Mouse (Mus musculus) R1 (cell line): ENCODE data around the gene Ddrgk1.
"Not testable (repeated sequence)": the region's sequence is repeated elsewhere in the genome, so short reads cannot be mapped to it uniquely, and the experiment has no call there.

Source experiments
- DNase-seq: peaks from one replicate; pipeline ENCODE4 v3.0.0-alpha.2; 2018; ENCODE audit warnings: low read depth, low spot score

The Ddrgk1 gene

DNA sequence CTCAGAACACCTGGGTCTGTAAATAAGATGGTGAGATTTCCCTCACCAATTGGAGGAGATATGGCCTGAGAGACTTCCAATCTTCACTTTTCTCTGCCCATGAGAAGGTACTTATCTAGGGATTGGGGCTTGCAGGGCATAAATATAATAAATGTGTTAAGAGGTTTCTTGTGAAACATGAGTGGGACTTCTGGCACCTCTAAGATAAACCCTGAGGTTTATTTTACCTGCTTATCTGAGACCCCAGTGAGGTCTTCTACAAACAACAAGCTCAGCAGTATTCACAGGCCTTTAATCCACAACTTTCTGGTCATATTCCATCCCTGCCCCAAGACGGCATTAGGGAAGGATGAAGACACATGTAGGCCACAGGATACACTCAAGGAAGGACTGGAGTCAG, 10.7 kb downstream of the Ddrgk1 start:
- DNase-seq, result no peak

DNA sequence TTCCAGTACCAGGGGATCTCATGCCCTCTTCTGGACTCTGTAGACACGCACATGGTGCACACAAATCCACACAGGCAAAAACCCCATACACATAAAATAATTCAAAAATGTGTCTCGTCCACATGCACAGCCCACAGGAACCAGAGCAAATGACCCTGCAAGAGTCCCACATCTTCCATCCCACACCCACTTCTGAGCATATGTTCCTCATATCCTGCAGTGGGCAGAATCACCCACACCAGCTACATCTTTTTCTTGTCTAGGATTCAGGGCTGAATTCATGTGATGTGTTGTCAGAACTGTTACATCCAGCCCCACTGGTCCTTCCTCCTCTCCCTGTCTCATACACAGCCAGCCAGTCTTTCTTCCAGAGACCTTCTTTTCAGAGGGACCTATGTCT, 11.2 kb downstream of the Ddrgk1 start:
- no peak for DNase-seq

- not testable (repeated sequence) for DNase-seq
Measured at GRCm38 (mm10) chr2:130649028-130649427, 15.4 kb downstream of the Ddrgk1 start.

- no peak for DNase-seq
Measured at GRCm38 (mm10) chr2:130645198-130645597, 19.3 kb downstream of the Ddrgk1 start.

DNA sequence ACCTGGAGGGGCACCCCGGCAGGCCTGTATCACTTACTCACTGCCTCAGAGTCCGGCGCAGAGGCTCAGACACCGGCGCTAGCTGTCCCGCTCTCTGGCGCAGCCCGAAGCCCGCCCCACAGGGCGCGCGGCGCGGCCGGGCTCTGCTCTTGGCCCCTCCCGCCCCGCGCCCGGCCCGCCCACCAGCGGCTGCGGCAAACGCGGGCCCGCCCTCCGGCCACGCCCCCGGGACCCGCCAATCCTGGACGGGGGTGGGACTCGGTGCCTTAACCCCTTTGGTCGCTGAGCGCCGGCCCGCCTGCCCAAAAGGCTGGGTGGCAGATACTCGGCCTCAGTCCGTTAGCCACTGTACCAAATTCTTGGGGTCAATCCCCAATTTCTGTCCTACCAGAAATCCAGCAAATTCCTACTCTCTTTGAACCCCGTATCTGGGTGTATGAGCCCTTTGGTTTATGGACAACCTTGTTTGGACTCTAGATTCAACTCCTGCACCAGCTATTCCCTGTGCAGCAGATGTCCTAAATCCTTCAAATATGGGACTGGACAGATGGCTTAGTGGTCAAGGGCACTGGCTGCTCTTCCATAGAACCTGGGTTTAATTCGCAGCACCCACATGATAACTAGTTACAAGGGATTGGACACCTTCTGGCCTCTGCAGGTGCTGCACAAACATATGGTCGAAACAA, 21.6 kb downstream of the Ddrgk1 start, which contains the start of gene Lzts3:
TSS of gene Lzts3 (minus strand) at position 120 of the 686 bp plus-strand sequence.
- peak; percentile 89 for DNase-seq

DNA sequence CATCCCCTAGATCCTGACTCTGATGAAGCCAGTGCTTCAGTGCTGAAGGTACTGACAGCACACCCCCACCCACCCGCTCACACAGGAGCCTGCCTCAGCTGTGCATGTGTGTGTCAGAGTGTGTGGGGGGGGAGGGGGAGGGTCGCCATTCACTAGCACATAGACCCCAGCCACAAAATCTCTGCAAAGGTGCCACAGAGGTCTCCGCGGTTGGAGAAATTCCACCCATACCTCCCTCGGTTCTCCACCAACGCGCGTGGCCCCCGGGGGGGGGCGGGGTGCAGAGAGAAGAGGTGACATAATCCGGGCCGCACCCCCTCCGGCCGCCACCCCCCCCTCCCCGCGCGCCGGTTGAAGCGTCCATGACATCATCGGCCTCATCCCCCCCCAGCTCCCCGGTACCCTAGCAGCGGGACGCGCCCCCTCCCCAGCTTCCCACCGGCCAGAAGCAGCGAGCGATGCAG, 22.2 kb downstream of the Ddrgk1 start:
- DNase-seq, result peak; percentile 66

- DNase-seq, result no peak
Measured at GRCm38 (mm10) chr2:130641351-130642025, 23.0 kb downstream of the Ddrgk1 start.

- peak; percentile 30 for DNase-seq
Measured at GRCm38 (mm10) chr2:130639276-130639675, 25.2 kb downstream of the Ddrgk1 start.

DNA sequence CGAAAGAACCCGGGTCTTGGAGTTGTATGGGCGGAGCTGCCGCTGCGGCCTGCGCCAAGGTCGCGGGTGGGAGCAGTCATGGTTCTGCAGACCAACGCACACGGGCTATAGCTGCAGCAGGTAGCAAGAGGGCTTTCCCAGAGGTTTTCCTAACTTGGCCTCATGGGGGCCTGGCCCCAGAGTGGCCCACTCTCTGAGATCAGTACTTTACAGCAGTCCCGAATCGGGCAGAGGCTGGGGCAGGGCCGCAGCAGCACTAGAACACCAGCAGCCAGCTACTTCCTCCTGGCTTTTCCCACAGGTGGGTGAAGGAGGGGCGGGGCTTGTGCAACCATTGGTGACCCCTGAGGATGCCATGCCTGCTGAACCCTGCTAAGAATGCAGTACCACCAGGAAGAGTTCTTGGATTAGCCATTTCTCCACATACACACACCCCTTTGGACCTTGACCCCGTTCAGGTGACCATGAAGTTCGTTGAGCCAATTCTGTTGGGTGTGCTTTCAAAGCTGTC, 26.3 kb downstream of the Ddrgk1 start:
- DNase-seq, result peak; percentile 58

- DNase-seq, result peak; percentile 31
Measured at GRCm38 (mm10) chr2:130635847-130636246, 28.6 kb downstream of the Ddrgk1 start.

- DNase-seq, result peak; percentile 31
Measured at GRCm38 (mm10) chr2:130634739-130635411, 29.6 kb downstream of the Ddrgk1 start.

- peak; percentile 22 for DNase-seq
Measured at GRCm38 (mm10) chr2:130634006-130634738, 30.3 kb downstream of the Ddrgk1 start.

- DNase-seq, result peak; percentile 53
Measured at GRCm38 (mm10) chr2:130632887-130633675, 31.4 kb downstream of the Ddrgk1 start.

DNA sequence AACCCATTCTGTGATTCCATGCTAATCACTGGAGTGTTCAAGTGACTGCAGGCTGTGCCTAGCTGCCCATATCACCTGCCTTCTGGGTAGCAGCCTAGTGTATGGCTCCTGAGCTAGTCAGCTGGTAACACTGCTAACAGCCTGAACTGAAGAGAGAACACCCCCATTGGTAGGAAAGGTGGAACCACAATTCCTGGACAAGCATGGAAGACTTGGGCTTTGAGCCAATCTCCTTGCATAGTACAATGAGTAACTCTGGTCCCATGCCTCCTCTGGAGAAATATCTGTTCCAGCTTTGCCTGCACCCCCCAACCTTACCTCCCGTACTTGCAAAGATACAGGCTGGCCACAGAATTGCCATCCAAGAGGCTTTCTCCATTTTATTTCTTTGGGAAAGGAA, 32.0 kb downstream of the Ddrgk1 start:
- no peak for DNase-seq

- DNase-seq, result peak; percentile 87
Measured at GRCm38 (mm10) chr2:130629839-130630203, 34.6 kb downstream of the Ddrgk1 start, which contains the start of the genes Fastkd5 and Ubox5. Gene Fastkd5 (minus strand): TSS chr2:130630027. Gene Ubox5 (minus strand): TSS chr2:130630038.

- peak; percentile 58 for DNase-seq
Measured at GRCm38 (mm10) chr2:130629080-130629838, 35.2 kb downstream of the Ddrgk1 start.

DNA sequence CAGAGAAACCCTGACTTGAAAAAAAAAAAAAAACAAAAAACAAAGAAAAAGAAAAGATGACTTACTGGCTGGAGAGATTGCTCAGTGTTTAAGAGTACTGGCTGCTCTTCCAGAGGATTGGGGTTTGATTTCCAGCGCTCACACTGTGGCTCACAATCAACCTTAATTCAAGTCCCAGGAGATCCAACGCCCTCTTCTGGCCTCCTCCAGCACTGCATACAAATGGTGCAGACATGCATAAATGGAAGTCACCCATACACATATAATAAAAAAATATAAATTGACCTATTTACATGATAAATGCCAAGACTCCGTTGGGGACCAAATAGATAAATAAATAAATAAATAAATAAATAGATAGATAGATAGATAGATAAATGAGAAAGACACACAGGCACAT, 36.0 kb downstream of the Ddrgk1 start:
- peak; percentile 78 for DNase-seq

GRCm38 (mm10) chr2:130618972-130619371, 45.5 kb downstream of the Ddrgk1 start:
- DNase-seq, result no peak

- DNase-seq, result peak; percentile 64
Measured at GRCm38 (mm10) chr2:130613091-130613490, 51.4 kb downstream of the Ddrgk1 start.
